Mouse (Mus musculus): ENCODE data around the gene Man2b2. TPM values are rescaled to one million over a fixed set of nuclear protein-coding genes. Genes with fewer than 3 reads are reported as not detected.

Man2b2 gene
- polyA plus RNA-seq (2012; ENCODE audit: insufficient read depth, insufficient read length, missing spikeins): 86.1 and 111 TPM in 2 replicates

- H3K4me1 ChIP-seq (ENCODE audit: control insufficient read depth, insufficient read depth, low read length): peaks cover 12% of the 10 kb centered on the region
- TF ChIP-seq POLR2A (IDR thresholded peaks at IDR 0.05; ENCODE audit: borderline replicate concordance, low read depth, low read length) (no peak), CTCF (IDR thresholded peaks at IDR 0.05; ENCODE audit: low read depth, low read length) (peak; percentile 94)
- peak within 1 kb of the TSS; percentile 80 for H3K4me3 ChIP-seq (ENCODE audit: insufficient read depth, low read length)
- peak within 1 kb of the TSS; percentile 48 for H3K27ac ChIP-seq (ENCODE audit: insufficient read depth, low read depth, low read length)
Measured at GRCm38 (mm10) chr5:36829913-36830879, at the start of gene Man2b2. Man2b2 (minus strand) TSS chr5:36830653.

DNA sequence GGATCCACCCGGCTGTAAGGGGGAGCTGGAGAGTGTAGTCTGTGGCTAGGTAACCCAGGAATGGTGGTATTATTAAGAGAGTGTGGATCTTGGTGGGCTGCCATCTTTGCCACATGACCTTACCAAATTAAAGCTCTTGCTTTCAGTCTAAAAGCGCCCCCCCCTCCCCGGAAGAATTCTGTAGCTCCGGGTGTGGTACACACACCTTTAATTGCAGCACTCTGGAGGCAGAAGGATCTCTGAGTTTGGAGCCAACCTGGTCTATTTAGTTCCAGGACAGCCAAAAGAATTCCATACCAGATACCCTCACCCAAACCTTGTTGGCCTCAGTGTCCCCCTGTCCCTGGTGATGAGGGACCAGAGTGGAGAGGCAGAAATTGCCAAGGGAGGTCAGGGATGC, 48.3 kb upstream of the Man2b2 start:
- no peak for TF ChIP-seq POLR2A (IDR thresholded peaks at IDR 0.05; ENCODE audit: borderline replicate concordance, low read depth, low read length)
- TF ChIP-seq CTCF (IDR thresholded peaks at IDR 0.05; ENCODE audit: low read depth, low read length): no peak
- Histone ChIP-seq H3K27ac (ENCODE audit: insufficient read depth, low read depth, low read length) (no peak overlapping the region), H3K4me3 (ENCODE audit: insufficient read depth, low read length) (no peak overlapping the region), H3K4me1 (ENCODE audit: control insufficient read depth, insufficient read depth, low read length) (no peaks in the 10 kb centered on the region)

- H3K4me1 ChIP-seq (ENCODE audit: control insufficient read depth, insufficient read depth, low read length): no peaks in the 10 kb centered on the region
- H3K27ac ChIP-seq (ENCODE audit: insufficient read depth, low read depth, low read length): no peak overlapping the region
- TF ChIP-seq POLR2A (IDR thresholded peaks at IDR 0.05; ENCODE audit: borderline replicate concordance, low read depth, low read length): no peak
- TF ChIP-seq CTCF (IDR thresholded peaks at IDR 0.05; ENCODE audit: low read depth, low read length): no peak
- no peak overlapping the region for H3K4me3 ChIP-seq (ENCODE audit: insufficient read depth, low read length)
Measured at GRCm38 (mm10) chr5:36877641-36878040, 47.2 kb upstream of the Man2b2 start.

DNA sequence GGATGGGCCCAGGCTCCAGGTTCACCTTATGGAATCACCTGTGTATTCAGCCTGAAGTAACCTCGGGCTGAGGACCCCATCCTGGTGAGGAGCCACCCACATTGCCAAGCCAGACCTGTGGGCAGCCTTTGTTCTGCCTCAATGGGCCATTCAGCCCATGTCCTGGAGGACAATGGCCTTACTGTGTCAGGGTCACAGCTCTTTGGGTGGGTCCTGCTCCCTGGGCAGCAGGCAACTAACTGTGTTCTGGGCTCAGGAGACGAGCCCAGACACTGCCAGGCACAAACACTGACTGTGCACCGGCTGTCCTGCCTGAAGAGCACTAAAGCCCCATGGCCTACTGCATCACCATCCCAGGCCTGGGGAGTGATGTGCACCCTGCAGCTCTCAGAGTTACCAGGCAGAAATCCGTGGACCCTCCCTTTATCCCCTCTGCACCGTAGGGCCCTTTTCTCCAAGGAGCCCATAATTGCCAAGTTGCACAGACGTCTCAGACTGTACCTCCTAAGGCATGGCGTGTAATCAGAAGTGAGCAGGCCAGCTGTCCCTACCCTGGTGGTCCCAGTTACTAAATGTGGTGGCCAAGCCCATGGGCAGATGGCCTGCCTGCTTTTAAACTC, 46.4 kb upstream of the Man2b2 start:
- TF ChIP-seq POLR2A (IDR thresholded peaks at IDR 0.05; ENCODE audit: borderline replicate concordance, low read depth, low read length) (no peak), CTCF (IDR thresholded peaks at IDR 0.05; ENCODE audit: low read depth, low read length) (no peak)
- Histone ChIP-seq H3K27ac (ENCODE audit: insufficient read depth, low read depth, low read length) (no peak overlapping the region), H3K4me1 (ENCODE audit: control insufficient read depth, insufficient read depth, low read length) (no peaks in the 10 kb centered on the region), H3K4me3 (ENCODE audit: insufficient read depth, low read length) (no peak overlapping the region)

- Histone ChIP-seq H3K27ac (ENCODE audit: insufficient read depth, low read depth, low read length) (no peak overlapping the region), H3K4me1 (ENCODE audit: control insufficient read depth, insufficient read depth, low read length) (no peaks in the 10 kb centered on the region), H3K4me3 (ENCODE audit: insufficient read depth, low read length) (no peak overlapping the region)
- no peak for TF ChIP-seq CTCF (IDR thresholded peaks at IDR 0.05; ENCODE audit: low read depth, low read length)
- TF ChIP-seq POLR2A (IDR thresholded peaks at IDR 0.05; ENCODE audit: borderline replicate concordance, low read depth, low read length): no peak
Measured at GRCm38 (mm10) chr5:36875956-36876355, 45.5 kb upstream of the Man2b2 start.

DNA sequence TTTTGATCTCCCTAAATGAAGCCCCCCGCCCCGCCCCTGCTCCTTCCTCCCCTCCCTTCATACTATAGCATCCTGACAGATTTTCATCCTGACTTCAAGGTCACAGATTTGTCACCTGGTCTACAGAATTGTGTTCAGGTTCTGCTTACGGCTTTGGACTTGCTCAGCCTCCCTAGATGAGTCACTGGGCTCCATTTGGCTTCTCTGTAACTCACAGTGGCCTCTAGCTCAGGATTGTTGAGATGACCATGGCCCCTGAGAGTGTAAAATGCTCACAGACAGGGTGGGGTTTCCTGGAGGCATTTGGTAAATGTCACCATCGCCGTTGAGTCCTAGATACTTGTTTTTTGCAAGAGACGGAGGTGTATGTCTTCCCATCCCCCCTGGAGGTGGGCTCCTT, 40.5 kb upstream of the Man2b2 start:
- Histone ChIP-seq H3K4me1 (ENCODE audit: control insufficient read depth, insufficient read depth, low read length) (no peaks in the 10 kb centered on the region), H3K27ac (ENCODE audit: insufficient read depth, low read depth, low read length) (no peak overlapping the region), H3K4me3 (ENCODE audit: insufficient read depth, low read length) (no peak overlapping the region)
- TF ChIP-seq CTCF (IDR thresholded peaks at IDR 0.05; ENCODE audit: low read depth, low read length) (no peak), POLR2A (IDR thresholded peaks at IDR 0.05; ENCODE audit: borderline replicate concordance, low read depth, low read length) (no peak)

GRCm38 (mm10) chr5:36869578-36870236, 39.3 kb upstream of the Man2b2 start:
- no peak overlapping the region for H3K4me3 ChIP-seq (ENCODE audit: insufficient read depth, low read length)
- TF ChIP-seq POLR2A (IDR thresholded peaks at IDR 0.05; ENCODE audit: borderline replicate concordance, low read depth, low read length): no peak
- TF ChIP-seq CTCF (IDR thresholded peaks at IDR 0.05; ENCODE audit: low read depth, low read length): no peak
- no peak overlapping the region for H3K27ac ChIP-seq (ENCODE audit: insufficient read depth, low read depth, low read length)
- H3K4me1 ChIP-seq (ENCODE audit: control insufficient read depth, insufficient read depth, low read length): no peaks in the 10 kb centered on the region

GRCm38 (mm10) chr5:36869186-36869577, 38.7 kb upstream of the Man2b2 start:
- Histone ChIP-seq H3K27ac (ENCODE audit: insufficient read depth, low read depth, low read length) (no peak overlapping the region), H3K4me3 (ENCODE audit: insufficient read depth, low read length) (no peak overlapping the region), H3K4me1 (ENCODE audit: control insufficient read depth, insufficient read depth, low read length) (no peaks in the 10 kb centered on the region)
- no peak for TF ChIP-seq POLR2A (IDR thresholded peaks at IDR 0.05; ENCODE audit: borderline replicate concordance, low read depth, low read length)
- no peak for TF ChIP-seq CTCF (IDR thresholded peaks at IDR 0.05; ENCODE audit: low read depth, low read length)

DNA sequence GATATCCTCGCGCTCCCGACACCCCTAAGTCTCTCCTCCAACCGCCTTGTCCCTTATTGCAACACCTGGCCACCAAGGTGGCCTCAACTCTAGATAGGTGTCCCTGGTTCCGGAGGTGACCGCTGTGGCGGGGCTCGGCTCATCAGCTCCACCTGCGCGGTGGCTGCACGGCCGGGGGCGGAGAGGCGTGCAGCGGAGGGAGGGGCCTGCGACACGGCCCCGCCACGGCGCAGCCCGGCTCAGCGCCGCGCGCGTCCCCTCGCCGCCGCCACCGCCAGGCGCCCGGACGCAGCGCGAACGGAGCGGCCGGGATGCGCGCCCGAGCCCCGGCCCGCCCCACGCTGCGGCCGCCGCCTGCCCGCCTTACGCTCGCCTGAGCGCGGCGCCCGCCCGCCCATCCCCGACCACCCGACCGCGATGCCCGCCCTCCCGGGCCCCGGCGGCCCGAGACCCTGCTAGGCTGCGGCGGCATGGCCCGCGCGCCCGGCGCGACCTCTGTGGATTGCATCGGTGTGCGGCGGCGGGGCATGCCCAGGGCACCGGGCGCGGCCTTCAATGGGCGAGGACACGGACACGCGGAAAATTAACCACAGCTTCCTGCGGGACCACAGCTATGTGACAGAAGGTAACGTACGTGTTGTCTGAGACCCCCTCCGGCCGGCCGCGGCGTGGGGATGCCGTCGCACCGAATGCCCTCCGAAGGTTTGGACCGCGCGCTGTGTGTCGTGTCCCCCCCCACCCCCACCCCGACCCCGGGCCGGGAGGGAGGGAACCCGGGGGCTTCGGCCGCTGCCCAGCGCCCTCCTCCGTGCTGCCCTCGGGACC, 38.0 kb upstream of the Man2b2 start, which contains the start of gene Ppp2r2c:
Ppp2r2c (plus strand) TSS at position 248 of the 825 bp plus-strand sequence.
- no peak within 1 kb of the TSS for H3K4me3 ChIP-seq (ENCODE audit: insufficient read depth, low read length)
- no peak within 1 kb of the TSS for H3K27ac ChIP-seq (ENCODE audit: insufficient read depth, low read depth, low read length)
- H3K4me1 ChIP-seq (ENCODE audit: control insufficient read depth, insufficient read depth, low read length): no peaks in the 10 kb centered on the region
- TF ChIP-seq CTCF (IDR thresholded peaks at IDR 0.05; ENCODE audit: low read depth, low read length) (no peak), POLR2A (IDR thresholded peaks at IDR 0.05; ENCODE audit: borderline replicate concordance, low read depth, low read length) (no peak)

All from bone marrow macrophage, adult 2 months (primary cell).